Mouse (Mus musculus) layer of hippocampus, postnatal 25 days (tissue): Measurements from ENCODE around the gene Cerk. TPM values are rescaled to one million over a fixed set of nuclear protein-coding genes. Genes with fewer than 3 reads are reported as not detected.
"Not testable (repeated sequence)": the region's sequence is repeated elsewhere in the genome, so short reads cannot be mapped to it uniquely, and the experiment has no call there.

Experiments used
- DNase-seq, 2 experiments: peaks; one replicate each; pipeline ENCODE4 v3.0.0; 2022; ENCODE audit warnings: mixed read lengths in 2 of 2, low spot score in 1 of 2; ENCODE audit errors: extremely low spot score in 1 of 2
- total RNA-seq, 2 experiments: library from RNA; stranded (reverse); gene quantifications; 2 replicates each; pipeline ENCODE4 v1.2.3; 2021

The Cerk gene
- 10 to 100 TPM; 46.3 to 47.4 TPM for total RNA-seq

DNA sequence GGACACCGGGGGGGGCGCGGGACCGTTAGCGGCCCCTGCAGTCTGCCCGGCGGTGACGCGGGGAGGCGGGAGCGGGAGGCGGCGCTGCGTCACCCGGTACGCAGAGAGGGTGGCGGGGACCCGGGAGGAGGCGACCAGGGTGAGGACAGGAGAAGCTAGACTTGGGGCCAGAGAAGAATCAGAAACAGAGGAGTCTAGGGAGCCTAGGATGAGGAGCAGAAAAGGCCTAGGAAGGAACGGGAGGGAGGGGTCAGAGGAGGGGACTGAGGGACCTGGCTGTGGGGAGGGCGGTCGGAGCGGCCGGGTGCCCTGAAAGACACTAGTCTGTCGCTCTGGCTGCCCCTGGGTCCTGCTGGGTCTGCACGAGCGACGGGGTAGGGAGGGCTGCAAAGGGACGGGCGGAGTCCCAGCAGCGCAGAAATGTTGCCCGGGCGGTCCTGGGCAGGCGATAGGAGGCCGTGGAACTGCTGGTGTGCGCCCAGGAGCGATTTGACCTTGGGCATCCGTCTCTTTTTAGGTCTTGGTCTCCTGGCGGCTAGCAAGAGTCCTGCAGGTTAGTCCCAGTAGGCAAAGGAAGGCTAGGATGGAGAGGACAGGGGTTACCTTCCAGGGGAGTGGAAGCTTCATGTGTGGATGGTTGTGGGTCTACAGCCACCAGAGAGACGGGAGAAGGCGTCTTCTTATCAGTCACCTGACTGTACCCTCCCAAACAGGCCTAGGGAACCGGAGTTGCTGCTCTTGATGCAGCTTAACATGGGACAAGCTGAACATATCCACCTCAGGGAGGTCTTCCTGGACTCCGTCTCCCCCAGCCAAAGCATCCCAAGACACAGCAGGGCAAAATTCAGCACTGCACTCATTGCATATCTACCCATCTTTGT is at the start of gene Cerk:
Gene Cerk, minus strand, starts transcription at position 453 of the 881 bp plus-strand sequence.
- peak; percentile 73 to 79 for DNase-seq

- DNase-seq, result no peak
Measured at GRCm38 (mm10) chr15:86234517-86235441, 48.8 kb upstream of the Cerk start.

GRCm38 (mm10) chr15:86234001-86234400 is 48.1 kb upstream of the Cerk start:
- DNase-seq, result no peak

- DNase-seq, result no peak
Measured at GRCm38 (mm10) chr15:86231831-86232512, 46.0 kb upstream of the Cerk start.

DNA sequence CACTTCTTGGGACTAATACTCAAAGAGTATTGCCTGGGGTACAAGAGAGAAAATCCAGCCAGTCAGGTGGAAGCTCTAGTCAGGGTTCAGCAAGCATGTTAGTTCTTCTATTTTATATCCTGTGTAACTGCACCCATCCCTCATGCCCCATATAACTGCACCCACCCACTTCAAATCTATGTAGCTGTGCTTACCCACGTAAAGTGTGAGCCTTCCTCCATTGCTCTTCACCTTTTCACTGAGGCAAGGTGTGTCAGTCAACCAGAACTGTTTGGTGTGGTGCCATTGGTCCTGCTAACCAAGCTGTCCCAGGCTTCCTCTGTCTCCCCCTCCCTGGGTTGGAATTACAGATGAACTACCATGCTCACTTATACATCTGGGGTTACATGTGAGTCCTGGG is 45.2 kb upstream of the Cerk start:
- no peak for DNase-seq

DNA sequence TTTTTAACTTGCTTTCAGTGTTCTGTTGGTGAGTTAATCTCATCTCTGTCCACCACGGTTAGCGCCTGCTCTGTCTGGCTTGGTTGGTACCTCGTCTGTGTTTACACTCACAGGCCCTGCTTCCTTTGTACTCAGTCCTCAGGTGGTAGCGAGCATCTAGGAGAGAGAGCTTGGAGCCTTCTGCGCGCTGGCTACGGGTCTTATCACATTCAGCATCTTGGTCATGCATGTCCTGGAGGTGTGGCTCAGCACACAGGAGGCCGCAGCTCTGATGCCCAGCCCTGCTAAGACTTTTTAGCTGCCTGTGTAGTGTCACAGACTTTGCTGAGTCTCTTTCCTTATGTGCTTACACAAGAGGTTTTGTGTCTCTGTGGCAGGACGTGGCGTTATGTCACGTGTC is 43.7 kb upstream of the Cerk start:
- DNase-seq, result no peak

GRCm38 (mm10) chr15:86229088-86229487 is 43.1 kb upstream of the Cerk start:
- DNase-seq, result no peak

GRCm38 (mm10) chr15:86228186-86228585 is 42.2 kb upstream of the Cerk start:
- DNase-seq, result peak in 1 of 2 experiments; percentile 40

DNA sequence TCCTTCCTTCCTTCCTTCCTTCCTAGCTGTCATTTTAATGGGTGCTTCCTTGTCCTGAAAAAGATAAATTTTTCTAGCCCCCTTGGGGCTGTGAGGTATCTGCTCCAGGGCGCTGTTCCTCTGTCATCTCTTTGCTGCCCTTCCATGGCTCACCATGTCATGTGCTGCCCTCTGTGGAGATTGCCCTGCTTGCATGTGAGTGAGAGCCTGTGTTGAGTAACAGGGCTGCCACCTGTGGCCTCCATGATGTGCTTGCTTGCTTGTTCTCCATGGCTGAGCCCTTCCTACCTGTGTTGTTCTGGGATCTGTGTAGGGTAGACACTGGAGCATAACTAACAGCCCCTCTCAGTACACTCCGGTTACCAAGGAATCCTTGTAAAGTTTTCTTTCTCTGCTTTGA is 41.0 kb upstream of the Cerk start:
- DNase-seq, result no peak

GRCm38 (mm10) chr15:86226221-86226620 is 40.3 kb upstream of the Cerk start:
- DNase-seq, result no peak

- DNase-seq, result no peak
Measured at GRCm38 (mm10) chr15:86224972-86225551, 39.1 kb upstream of the Cerk start.

DNA sequence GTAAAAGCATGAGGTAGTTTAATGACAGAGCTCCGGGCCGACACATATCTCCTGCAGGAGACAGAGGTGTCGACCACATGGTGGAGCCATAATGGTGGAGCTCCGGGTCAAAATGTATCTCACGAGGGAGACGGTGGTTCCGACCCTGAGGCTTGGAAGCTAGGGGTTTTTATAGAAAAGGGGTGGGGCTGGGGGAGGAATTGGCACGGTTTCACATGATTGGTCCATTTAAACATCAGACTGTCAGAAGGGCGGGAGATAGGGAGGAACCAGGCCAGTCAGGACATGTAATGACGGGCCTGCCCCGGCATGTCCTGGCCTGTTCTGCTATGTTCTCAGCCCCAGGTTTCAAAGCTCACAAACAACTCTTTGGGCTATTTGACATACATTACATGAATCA is 36.0 kb upstream of the Cerk start:
- DNase-seq, result not testable (repeated sequence)

DNA sequence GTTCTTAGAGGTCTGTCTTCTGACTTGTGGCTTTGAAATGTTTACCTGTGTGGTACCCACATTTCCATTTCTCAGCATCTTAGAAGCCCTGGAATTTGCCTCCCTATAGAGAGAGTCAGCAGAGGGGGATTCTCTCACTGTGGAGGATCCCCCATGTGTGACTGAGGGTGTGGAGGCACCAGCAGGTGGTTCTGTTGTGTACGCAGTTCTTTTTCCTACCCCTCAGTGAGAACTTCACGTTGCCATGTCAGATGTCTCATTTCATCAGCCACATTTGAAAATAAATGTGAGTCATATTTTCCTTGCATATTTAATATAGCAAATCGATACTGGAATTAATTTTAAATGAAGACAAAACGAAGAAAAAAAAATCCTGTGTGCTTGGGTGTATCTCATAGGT is 35.4 kb upstream of the Cerk start:
- no peak for DNase-seq

GRCm38 (mm10) chr15:86220715-86221114 is 34.8 kb upstream of the Cerk start:
- DNase-seq, result no peak

- no peak for DNase-seq
Measured at GRCm38 (mm10) chr15:86220229-86220630, 34.3 kb upstream of the Cerk start.

DNA sequence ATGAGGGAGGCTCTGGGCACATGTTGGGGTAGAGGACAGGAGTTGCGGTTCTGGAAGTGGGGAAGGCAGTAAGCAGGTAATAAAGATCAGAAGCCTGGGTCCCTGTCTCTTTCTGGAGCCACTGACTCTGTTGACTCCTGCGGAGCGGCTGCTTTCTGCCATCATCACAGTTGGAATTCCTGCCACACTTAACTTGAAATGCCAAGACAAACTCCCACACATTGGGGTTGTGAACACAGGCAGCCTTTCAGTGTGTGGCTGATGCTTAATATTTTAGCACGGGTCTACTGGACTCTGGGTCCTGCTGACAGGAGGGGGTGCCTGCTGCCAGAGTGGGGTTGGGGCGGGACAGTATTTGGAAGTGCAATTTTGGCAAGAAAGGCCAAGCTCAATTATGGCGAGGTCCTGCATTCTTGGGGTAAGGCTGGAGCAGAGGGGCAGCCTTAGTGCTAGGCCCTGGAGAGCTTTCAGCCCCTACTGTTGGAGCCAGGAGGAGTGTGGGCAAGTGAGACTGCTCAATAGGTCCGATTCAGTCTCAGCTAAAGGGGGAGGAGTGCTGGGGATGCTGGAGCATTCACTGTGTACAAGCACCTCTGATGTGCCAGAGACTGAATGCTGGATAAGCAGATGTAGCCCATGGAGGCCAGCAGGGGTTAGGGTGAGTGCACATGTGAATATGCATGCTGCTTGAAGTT is 33.7 kb upstream of the Cerk start:
- DNase-seq, result no peak

GRCm38 (mm10) chr15:86216641-86217040 is 30.7 kb upstream of the Cerk start:
- DNase-seq, result not testable (repeated sequence)

- DNase-seq, result no peak
Measured at GRCm38 (mm10) chr15:86214549-86215201, 28.7 kb upstream of the Cerk start.
